Mouse (Mus musculus) heart, adult 11 months (tissue): Measurements from ENCODE around the gene Ms4a18.
A peak's percentile ranks its signal among the peaks of the same experiment; 100 is the strongest.

Experiments used
- DNase-seq: peaks from one replicate; pipeline ENCODE4 v3.0.0; 2022

The Ms4a18 gene

GRCm38 (mm10) chr19:10980210-10980609 is 37.6 kb downstream of the Ms4a18 start:
- peak; percentile 91 for DNase-seq

DNA sequence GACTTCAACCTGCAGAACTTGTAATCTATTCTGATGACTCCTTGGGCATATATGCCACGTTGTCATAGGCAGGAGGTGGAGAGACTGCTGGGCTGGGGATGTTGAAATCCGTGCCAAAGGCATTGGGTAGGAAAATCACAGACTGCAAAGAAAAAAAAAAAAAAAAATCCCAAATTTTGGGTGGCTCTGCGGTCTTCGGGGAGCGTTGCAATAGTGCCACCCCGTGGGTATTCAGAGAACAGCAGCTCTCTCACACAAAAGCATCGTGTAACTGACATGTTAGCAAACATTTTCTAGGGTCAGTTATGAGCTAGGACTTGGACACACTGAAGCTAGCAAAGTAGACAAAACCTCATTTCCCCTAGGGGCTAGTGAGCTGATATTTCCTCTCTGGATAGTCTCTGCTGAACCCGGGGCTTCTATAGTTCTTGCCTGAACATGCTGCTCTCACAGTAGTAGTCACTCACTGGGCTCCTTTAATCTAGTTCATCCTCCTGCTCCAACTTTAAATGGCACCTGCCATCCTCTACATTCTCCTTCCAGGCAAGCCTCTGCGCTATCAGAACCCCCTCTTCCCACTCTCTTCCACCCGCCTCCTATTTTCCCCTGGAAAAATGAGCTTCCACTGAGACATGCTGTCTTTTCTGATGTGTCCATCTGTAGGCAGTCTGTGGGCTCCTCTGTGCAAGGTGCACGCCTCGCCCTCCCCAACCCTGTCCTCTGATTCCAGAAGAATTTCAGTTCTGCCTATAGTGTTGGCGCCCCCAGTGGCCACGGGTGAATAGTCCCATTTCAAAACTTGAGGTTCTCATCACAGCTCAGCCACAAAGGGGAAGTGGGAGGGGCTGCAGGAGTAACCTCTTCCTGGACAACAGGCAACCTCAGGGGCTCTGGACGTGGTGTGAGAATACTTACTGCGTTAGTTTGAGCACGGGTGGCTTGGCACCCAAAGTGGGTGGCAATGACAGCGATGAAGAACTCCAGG is 38.4 kb downstream of the Ms4a18 start:
- peak; percentile 98 for DNase-seq

DNA sequence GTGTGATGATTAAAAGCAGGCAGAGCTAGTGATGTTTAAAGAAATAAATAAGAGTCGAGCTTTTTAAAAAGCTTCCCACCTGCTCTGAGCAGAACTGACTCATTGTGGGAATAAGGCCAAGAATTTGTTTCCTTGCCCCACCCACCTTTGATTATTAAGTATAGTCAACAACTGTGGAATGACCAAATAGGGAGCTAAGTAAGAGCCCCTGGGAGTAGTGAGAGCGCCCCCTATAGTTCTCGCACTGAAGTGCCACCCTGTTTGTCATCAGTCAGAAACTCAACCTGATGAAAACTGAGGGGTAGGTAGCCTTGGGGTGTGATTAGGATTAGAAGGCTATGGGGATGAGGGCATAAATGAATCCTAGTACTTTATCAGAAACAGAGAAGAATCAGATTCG is 41.5 kb downstream of the Ms4a18 start:
- DNase-seq: peak; percentile 95

DNA sequence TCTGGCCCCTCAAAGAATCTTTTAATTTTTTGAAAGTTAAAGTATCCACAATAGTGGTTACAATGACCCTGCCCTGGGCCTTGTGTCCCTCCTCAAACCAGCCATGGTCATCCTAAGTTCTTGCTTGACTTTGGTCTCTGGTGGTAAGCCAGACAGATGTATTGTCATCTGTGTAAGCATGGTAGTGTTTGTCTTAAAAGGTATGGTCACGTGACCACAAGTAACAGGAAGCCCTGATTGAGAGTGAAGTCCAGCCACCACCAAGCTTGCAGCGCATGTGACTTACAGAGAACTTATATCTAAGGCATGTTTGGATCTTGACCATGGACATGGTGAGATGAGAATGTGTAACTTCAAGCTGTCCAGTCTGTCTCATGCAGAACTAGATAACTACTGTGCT is 42.6 kb downstream of the Ms4a18 start:
- no peak for DNase-seq

GRCm38 (mm10) chr19:10974238-10974865 is 43.5 kb downstream of the Ms4a18 start, which contains the start of gene Ms4a10:
TSS of gene Ms4a10 (minus strand) at chr19:10974670.
- DNase-seq: peak; percentile 94

GRCm38 (mm10) chr19:10973187-10973586 is 44.6 kb downstream of the Ms4a18 start:
- DNase-seq: no peak

DNA sequence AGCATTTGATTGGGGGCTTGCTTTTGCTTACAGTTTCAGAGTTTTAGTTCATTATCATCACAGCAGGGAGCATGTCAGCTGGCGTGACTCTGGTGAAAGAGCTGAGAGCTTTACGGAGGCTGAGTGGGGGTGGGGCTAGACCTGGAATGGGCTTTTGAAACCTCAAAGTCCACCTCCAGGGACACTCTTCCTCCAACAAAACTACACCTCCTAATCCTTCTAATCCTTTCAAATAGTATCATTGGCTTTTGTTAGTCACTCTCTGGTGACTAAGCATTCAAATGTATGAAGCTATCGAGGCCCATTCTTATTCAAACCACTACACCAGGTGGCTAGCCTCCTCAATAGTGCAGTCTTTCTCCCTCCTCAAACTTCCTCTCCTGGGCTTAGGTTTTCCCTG is 45.2 kb downstream of the Ms4a18 start:
- no peak for DNase-seq

- peak; percentile 93 for DNase-seq
These were observed 47.4 kb downstream of the Ms4a18 start for GRCm38 (mm10) chr19:10970457-10970856.

- DNase-seq: no peak
These were observed 49.3 kb downstream of the Ms4a18 start for GRCm38 (mm10) chr19:10968578-10968977.

- peak; percentile 92 for DNase-seq
These were observed 52.1 kb downstream of the Ms4a18 start for GRCm38 (mm10) chr19:10965721-10966120.

GRCm38 (mm10) chr19:10959978-10960346 is 57.9 kb downstream of the Ms4a18 start:
- DNase-seq: no peak

- DNase-seq: no peak
These were observed 58.5 kb downstream of the Ms4a18 start for GRCm38 (mm10) chr19:10959085-10959977.

- DNase-seq: peak; percentile 96
These were observed 65.6 kb downstream of the Ms4a18 start for GRCm38 (mm10) chr19:10952021-10952939.

DNA sequence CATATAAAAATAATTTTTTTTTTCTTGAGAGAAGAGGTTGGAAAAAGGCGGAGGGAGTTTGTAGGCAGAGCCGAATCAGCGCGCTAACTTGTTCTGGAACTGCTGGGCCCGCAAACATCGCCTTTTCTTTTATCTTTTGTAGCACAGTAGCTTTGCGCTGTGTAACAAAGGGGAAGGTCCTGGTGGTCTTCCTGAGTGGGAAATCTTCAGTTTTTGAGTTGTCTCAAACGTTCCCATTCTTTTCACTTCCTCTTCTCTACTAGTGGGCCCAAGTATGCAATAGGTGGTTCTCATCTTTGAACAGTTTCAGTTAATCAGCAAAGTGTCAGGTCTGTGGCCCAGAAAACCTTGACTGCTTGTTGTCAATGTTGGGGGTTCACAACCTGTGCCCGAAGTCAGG is 68.3 kb downstream of the Ms4a18 start:
- no peak for DNase-seq

GRCm38 (mm10) chr19:10949112-10949511 is 68.7 kb downstream of the Ms4a18 start, which contains the start of gene Ccdc86:
TSS of gene Ccdc86 (minus strand) at chr19:10949266.
- peak; percentile 100 for DNase-seq

- DNase-seq: peak; percentile 92
These were observed 69.4 kb downstream of the Ms4a18 start for GRCm38 (mm10) chr19:10948416-10948815.

DNA sequence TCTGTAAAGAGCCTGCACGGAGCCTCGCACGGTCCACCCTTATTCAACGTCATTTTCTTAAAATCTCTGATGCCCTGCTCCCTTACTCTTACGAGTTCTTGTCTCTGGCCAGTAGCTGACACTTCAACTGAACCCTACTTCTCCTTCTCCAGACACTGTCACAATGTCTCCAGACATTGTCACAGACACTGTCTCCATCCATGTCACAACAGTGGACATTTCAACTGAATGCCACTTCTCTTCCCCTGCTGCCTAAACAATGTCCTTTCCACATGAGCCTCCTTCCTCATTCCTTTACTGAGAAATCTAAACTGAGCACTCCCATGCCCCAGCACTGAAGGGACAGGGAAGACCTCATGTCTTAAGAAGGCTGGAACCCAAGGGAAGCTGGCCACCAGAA is 70.6 kb downstream of the Ms4a18 start:
- no peak for DNase-seq
